Mouse (Mus musculus) layer of hippocampus, adult 2 months (tissue): ENCODE measurements at regions not wholly inside any gene's neighbourhood (a gene's known extent, or its start where the extent isn't known, plus 50 kb on each side); places are given as distances from the start of the nearest gene placed in this dataset.

ENCODE experiments used
- DNase-seq, 2 experiments: peaks; one replicate each; pipeline ENCODE4 v3.0.0; 2022; ENCODE audit warnings: low spot score in 2 of 2
- H3K27ac ChIP-seq: fragments of 200-600 bp; 2 replicates; pipeline ENCODE4 v1.8.1; 2022
- H3K4me3 ChIP-seq: fragments of 200-600 bp; 2 replicates; pipeline ENCODE4 v1.8.1; 2022; ENCODE audit warnings: mild to moderate bottlenecking
- CTCF ChIP-seq: fragments of 200-600 bp; conservative IDR thresholded peaks from 2 replicates; pipeline ENCODE4 v1.8.1; 2022; ENCODE audit warnings: antibody characterized with exemption, mild to moderate bottlenecking, moderate library complexity

GRCm38 (mm10) chr14:74384481-74384880 lies 256.2 kb upstream of the Htr2a start:
- Histone ChIP-seq H3K27ac (no peak overlapping the region), H3K4me3 (no peak overlapping the region)
- DNase-seq = no peak
- no peak for TF ChIP-seq CTCF

GRCm38 (mm10) chr14:74392419-74392818 lies 248.2 kb upstream of the Htr2a start:
- Histone ChIP-seq H3K4me3 (no peak overlapping the region), H3K27ac (no peak overlapping the region)
- no peak for DNase-seq
- TF ChIP-seq CTCF = no peak

DNA sequence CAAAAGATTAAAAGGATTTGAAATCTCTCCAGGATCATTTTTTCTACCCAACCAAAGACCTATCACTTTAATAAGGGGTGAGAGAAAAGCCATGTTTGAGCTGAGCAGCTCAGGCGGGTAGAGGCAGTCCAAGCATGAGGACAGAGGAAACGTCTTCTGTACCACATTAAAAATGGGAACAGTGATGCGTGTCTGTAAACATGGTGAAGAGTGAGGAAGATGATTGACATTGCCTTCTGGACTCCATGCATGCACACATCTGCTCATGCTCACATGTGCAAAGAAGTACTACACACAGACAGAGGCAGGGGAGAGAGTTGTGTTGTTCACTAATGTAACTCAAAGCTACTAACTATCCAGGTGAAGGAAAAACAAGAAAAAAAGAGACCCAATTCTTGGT lies 243.4 kb upstream of the Htr2a start:
- DNase-seq = peak in 1 of 2 experiments; percentile 1
- no peak overlapping the region for H3K27ac ChIP-seq
- TF ChIP-seq CTCF = no peak
- no peak overlapping the region for H3K4me3 ChIP-seq

DNA sequence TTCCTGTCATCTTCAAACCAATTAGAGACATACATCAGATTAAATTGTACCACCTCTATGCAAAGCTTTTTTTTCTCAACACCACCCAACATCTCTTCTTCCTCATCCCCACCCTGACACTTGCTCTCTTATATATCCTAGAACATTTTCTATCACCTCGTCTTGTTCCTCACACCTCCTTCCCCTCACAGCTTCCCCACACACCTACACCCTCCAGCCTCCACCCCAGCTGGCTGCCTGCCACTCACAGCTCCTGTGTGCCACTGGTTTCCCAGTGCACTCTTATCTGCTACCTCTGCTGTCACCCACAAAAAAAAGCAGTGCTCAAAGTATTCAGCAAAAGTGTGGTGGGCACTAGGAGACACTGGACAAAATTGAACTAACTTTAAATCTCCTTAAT lies 231.2 kb upstream of the Htr2a start:
- Histone ChIP-seq H3K27ac (no peak overlapping the region), H3K4me3 (no peak overlapping the region)
- no peak for DNase-seq
- TF ChIP-seq CTCF = no peak

DNA sequence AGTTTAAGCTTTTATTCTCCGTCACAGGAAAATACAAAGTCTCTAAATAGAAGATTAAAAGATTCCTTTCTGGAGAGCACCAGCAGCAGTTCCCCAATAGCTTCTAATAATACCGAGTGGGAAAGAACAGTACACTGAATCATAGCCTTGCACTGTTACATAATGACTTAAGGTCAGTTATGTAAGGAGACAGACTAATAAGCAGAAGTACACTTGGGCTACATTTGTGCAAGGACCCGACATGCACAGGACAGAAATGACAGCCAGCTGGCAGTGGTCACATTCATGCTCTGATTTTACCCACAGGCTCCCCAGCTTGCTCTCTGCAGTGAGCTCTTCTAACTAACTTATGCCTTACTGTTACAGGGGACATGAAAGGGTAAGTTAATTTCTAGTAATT lies 212.4 kb upstream of the Htr2a start:
- peak; percentile 10 to 34 for DNase-seq
- no peak for TF ChIP-seq CTCF

GRCm38 (mm10) chr14:74464027-74464682 lies 176.5 kb upstream of the Htr2a start:
- no peak for TF ChIP-seq CTCF
- Histone ChIP-seq H3K27ac (no peak overlapping the region), H3K4me3 (no peak overlapping the region)
- no peak for DNase-seq

More for the DNA sequence above, 212.4 kb upstream of the Htr2a start:
- peak overlapping the region; percentile 29; the same call in 1 of the 2 replicates for H3K27ac ChIP-seq
- no peak overlapping the region for H3K4me3 ChIP-seq

GRCm38 (mm10) chr14:74495504-74495903 lies 145.1 kb upstream of the Htr2a start:
- H3K27ac ChIP-seq = no peak overlapping the region
- no peak for TF ChIP-seq CTCF
- H3K4me3 ChIP-seq = no peak overlapping the region
- DNase-seq = no peak

DNA sequence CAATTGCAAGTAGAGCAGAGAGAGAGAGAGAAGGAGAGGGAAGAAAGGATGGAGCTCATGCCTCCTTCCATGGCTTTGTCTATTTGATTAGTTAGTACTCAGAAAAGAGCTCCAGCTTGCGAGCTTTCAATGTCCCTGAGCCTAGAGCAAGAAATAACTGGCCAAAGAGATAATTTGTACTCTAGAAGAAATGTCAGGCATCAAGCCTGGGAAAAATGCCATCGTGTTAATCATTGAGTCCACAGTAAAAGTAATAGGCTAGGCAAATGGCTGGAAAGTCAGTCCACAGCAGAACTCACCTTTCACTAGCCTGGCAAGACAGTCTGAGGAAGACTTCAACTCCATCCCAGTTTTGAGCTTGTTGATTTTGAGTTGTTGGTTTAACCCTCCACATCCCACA lies 129.1 kb upstream of the Htr2a start:
- DNase-seq = peak in 1 of 2 experiments; percentile 0
- Histone ChIP-seq H3K4me3 (no peak overlapping the region), H3K27ac (no peak overlapping the region)
- no peak for TF ChIP-seq CTCF

GRCm38 (mm10) chr14:74516451-74516850 lies 124.2 kb upstream of the Htr2a start:
- no peak for DNase-seq
- H3K27ac ChIP-seq = no peak overlapping the region

DNA sequence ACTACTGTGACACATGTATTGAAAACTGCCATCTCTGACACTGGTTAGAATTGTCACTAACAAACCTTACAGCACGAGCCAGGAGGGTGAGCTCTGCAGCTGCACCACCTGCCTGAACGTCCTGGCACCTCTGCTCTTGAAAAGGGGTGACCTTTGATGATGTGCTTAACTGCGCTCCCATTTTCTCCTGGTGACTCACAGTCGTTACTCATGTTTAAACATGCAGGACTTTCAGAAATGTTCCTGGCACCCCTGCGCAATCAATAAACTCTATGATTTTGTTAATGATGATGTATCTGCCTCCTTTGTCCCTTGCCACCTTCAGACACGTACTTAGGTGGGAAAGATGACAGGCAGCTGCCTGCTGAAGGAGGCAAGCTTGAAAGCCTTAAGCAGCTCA lies 121.1 kb upstream of the Htr2a start:
- DNase-seq = no peak
- no peak for TF ChIP-seq CTCF
- Histone ChIP-seq H3K27ac (no peak overlapping the region), H3K4me3 (no peak overlapping the region)

More at GRCm38 (mm10) chr14:74516451-74516850, 124.2 kb upstream of the Htr2a start:
- TF ChIP-seq CTCF = no peak
- no peak overlapping the region for H3K4me3 ChIP-seq

DNA sequence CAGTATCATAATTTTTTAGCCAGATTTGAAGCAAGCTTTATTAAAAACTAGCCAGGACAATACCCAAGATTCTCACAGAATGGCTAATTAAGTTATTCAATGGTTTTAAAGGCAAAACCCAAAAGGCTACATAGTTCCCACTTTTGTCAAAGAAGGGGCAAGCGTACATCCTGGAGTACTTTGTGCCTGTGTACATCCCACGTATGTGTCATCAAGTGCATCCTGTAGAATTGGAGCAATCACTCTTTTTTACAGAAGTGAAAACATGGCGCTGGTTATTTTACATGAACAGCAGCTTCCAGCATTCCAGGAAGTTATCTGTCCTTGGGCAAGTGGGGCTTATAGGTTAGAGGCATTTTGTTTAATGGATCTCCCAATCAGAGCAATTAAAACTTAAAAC lies 119.0 kb upstream of the Htr2a start:
- DNase-seq = no peak
- Histone ChIP-seq H3K4me3 (no peak overlapping the region), H3K27ac (no peak overlapping the region)
- TF ChIP-seq CTCF = no peak

GRCm38 (mm10) chr14:74527246-74527645 lies 113.4 kb upstream of the Htr2a start:
- Histone ChIP-seq H3K27ac (no peak overlapping the region), H3K4me3 (no peak overlapping the region)
- no peak for DNase-seq
- no peak for TF ChIP-seq CTCF

DNA sequence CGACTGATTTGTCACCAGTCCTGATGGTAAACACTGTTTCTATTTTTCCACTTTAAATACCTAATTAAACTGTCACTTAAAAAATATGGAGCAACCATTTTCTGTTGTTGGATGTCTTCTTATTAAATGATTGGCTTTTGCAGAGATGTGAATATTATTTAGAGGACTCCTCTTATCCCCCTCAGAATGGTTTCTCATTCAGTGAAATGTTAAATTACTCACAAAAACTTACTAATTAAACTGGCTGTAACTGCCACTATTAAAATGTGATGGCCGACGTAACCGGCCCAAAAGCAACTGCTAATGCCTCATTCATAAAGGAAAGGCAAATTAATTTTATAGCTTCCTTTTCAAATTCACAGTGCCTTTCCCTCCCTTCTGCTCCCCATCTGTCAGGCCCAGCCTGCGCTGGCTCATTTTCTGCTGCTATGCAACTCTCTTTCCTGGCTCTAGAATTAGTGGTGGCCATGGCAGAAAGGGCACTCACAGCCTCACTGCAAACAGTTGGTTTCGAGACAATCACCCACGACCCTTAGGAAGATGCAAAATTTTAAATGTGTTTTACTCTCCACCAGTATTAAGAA lies 111.2 kb upstream of the Htr2a start:
- no peak for TF ChIP-seq CTCF
- H3K27ac ChIP-seq = no peak overlapping the region
- DNase-seq = peak; percentile 42 to 66
- no peak overlapping the region for H3K4me3 ChIP-seq

DNA sequence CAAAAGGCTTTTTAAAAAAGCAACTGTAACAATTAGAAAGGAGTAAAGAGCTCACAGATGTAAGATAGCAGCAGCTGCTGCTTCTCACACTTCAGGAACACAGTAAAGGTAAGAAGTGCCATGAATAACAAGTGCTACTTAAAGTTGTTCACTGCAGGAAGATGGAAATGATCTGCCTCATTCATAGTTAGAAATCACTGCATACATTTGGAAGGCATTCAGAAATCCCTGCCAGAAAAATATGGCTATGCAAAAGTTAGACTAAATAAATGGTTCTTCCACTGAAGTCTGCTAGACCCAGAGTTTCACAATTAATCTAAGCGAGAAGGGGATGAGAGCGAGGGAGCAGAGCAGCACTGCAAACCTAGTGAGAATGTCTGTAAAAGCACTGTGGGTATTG lies 102.5 kb upstream of the Htr2a start:
- Histone ChIP-seq H3K27ac (no peak overlapping the region), H3K4me3 (no peak overlapping the region)
- TF ChIP-seq CTCF = no peak
- DNase-seq = no peak
